Mouse (Mus musculus) kidney, embryonic 14.5 days (tissue): ENCODE data around the gene Arid3a. TPM values are rescaled to one million over a fixed set of nuclear protein-coding genes. Genes with fewer than 3 reads are reported as not detected.
"Not testable (repeated sequence)": the region's sequence is repeated elsewhere in the genome, so short reads cannot be mapped to it uniquely, and the experiment has no call there.

Experiments used
- ATAC-seq: fragments of 200-750 bp; cut with Nextera tagmentation; 2 replicates; pipeline ENCODE4 v1.8.0; 2017; ENCODE audit warnings: moderate number of reproducible peaks, mild to moderate bottlenecking, moderate TSS enrichment, moderate library complexity; ENCODE audit not compliant: low FRiP score, low TSS enrichment
- H3K27ac ChIP-seq: fragments of 300-500 bp; sonication (generic); 2 replicates; pipeline ENCODE4 v1.5.1; 2014; ENCODE audit warnings: low read depth, mild to moderate bottlenecking, low read length, moderate library complexity, mixed read lengths
- H3K27me3 ChIP-seq: fragments of 300-500 bp; sonication (generic); 2 replicates; pipeline ENCODE4 v1.6.1; 2014; ENCODE audit warnings: mild to moderate bottlenecking, low read length; ENCODE audit not compliant: control insufficient read depth, insufficient read depth
- H3K36me3 ChIP-seq: fragments of 300-500 bp; sonication (generic); 2 replicates; pipeline ENCODE4 v1.6.1; 2014; ENCODE audit warnings: low read length, mixed read lengths; ENCODE audit not compliant: control insufficient read depth, insufficient read depth
- H3K4me1 ChIP-seq: fragments of 300-500 bp; sonication (generic); 2 replicates; pipeline ENCODE4 v1.6.1; 2014; ENCODE audit warnings: low read length, mixed read lengths; ENCODE audit not compliant: control insufficient read depth, insufficient read depth
- H3K4me2 ChIP-seq: fragments of 300-500 bp; sonication (generic); replicated peaks from 2 replicates; pipeline ENCODE4 v1.6.1; 2014; ENCODE audit warnings: low read depth, mild to moderate bottlenecking, low read length
- H3K4me3 ChIP-seq: fragments of 300-500 bp; sonication (generic); 2 replicates; pipeline ENCODE4 v1.5.1; 2014; ENCODE audit warnings: mild to moderate bottlenecking, low read length
- H3K9ac ChIP-seq: fragments of 300-500 bp; sonication (generic); 2 replicates; pipeline ENCODE4 v1.6.1; 2014; ENCODE audit warnings: low read depth, mild to moderate bottlenecking, low read length, moderate library complexity
- H3K9me3 ChIP-seq: fragments of 300-500 bp; sonication (generic); 2 replicates; pipeline ENCODE4 v1.6.1; 2016; ENCODE audit warnings: low read length; ENCODE audit not compliant: control insufficient read depth
- WGBS: fragments of 180-500 bp; shearing (Covaris S2); extraction: QIAGEN DNeasy Blood & Tissue Kit; methylation state at CpG from one replicate; pipeline ENCODE4 v1.1.7; 2014; 5-methylcytosine and 5-hydroxymethylcytosine counted together
- polyA plus RNA-seq: library from polyadenylated mRNA; unstranded; fragments of >200 nt; fragmentation: Nextera tagmentation; extraction: Ambion mirVana; gene quantifications from 2 replicates; pipeline ENCODE4 v1.2.1, GENCODE M21; 2014

The Arid3a gene
- polyA plus RNA-seq, 1 experiment from 2014 or later, result 12.3 TPM

- 11% methylated on average over 7 of the region's 7 CpGs for WGBS
These were observed 20.0 kb downstream of the Arid3a start for GRCm38 (mm10) chr10:79946752-79947322.

GRCm38 (mm10) chr10:79947502-79947901 is 20.7 kb downstream of the Arid3a start:
- Histone ChIP-seq H3K4me1 (peaks cover 44% of the 10 kb centered on the region), H3K4me2 (no peak overlapping the region), H3K4me3 (no peak overlapping the region), H3K27ac (no peak overlapping the region), H3K36me3 (peaks cover 36% of the 10 kb centered on the region), H3K9me3 (no peaks in the 10 kb centered on the region), H3K27me3 (no peaks in the 10 kb centered on the region), H3K9ac (no peak overlapping the region)
- 72% methylated on average over 6 of the region's 6 CpGs for WGBS
- no peak for ATAC-seq

More at GRCm38 (mm10) chr10:79946752-79947322, 20.0 kb downstream of the Arid3a start:
- Histone ChIP-seq H3K27ac (peak overlapping the region; percentile 78; the same call in 1 of the 2 replicates), H3K9me3 (no peaks in the 10 kb centered on the region), H3K9ac (peak overlapping the region; percentile 37; the same call in 1 of the 2 replicates), H3K4me3 (no peak overlapping the region), H3K36me3 (peaks cover 41% of the 10 kb centered on the region), H3K27me3 (no peaks in the 10 kb centered on the region), H3K4me2 (peak overlapping the region; percentile 27; the same call in 1 of the 2 replicates), H3K4me1 (peaks cover 44% of the 10 kb centered on the region)
- ATAC-seq, result 0 out of 2 replicates have a peak, but pooled peaks have one; percentile 13

- Histone ChIP-seq H3K27ac (no peak overlapping the region), H3K36me3 (peaks cover 47% of the 10 kb centered on the region), H3K9me3 (no peaks in the 10 kb centered on the region), H3K4me1 (peaks cover 29% of the 10 kb centered on the region), H3K4me2 (no peak overlapping the region), H3K9ac (no peak overlapping the region), H3K4me3 (no peak overlapping the region), H3K27me3 (no peaks in the 10 kb centered on the region)
- ATAC-seq, result no peak
- WGBS, result 95% methylated on average over 4 of the region's 4 CpGs
These were observed 23.0 kb downstream of the Arid3a start for GRCm38 (mm10) chr10:79949873-79950272.

GRCm38 (mm10) chr10:79950661-79951060 is 23.8 kb downstream of the Arid3a start:
- Histone ChIP-seq H3K4me2 (no peak overlapping the region), H3K9me3 (no peaks in the 10 kb centered on the region), H3K4me3 (no peak overlapping the region), H3K27me3 (no peaks in the 10 kb centered on the region), H3K36me3 (peaks cover 47% of the 10 kb centered on the region), H3K4me1 (peaks cover 21% of the 10 kb centered on the region), H3K27ac (no peak overlapping the region), H3K9ac (no peak overlapping the region)
- 85% methylated on average over 18 of the region's 18 CpGs for WGBS
- ATAC-seq, result no peak

- Histone ChIP-seq H3K27ac (no peak overlapping the region), H3K4me2 (no peak overlapping the region), H3K9ac (no peak overlapping the region), H3K9me3 (no peaks in the 10 kb centered on the region), H3K4me1 (peaks cover 10% of the 10 kb centered on the region; the same call in 1 of the 2 replicates), H3K4me3 (no peak overlapping the region), H3K36me3 (peaks cover 40% of the 10 kb centered on the region), H3K27me3 (no peaks in the 10 kb centered on the region; the same call in 1 of the 2 replicates)
- 87% methylated on average over 6 of the region's 6 CpGs for WGBS
- ATAC-seq, result no peak
These were observed 27.1 kb downstream of the Arid3a start for GRCm38 (mm10) chr10:79953946-79954345.

GRCm38 (mm10) chr10:79955691-79956090 is 28.8 kb downstream of the Arid3a start:
- Histone ChIP-seq H3K4me1 (peaks cover 11% of the 10 kb centered on the region), H3K9ac (0 out of 2 replicates have a peak overlapping the region, but pooled peaks have one; percentile 25), H3K27me3 (no peaks in the 10 kb centered on the region; the same call in 1 of the 2 replicates), H3K4me2 (no peak overlapping the region), H3K27ac (no peak overlapping the region), H3K36me3 (peaks cover 23% of the 10 kb centered on the region), H3K4me3 (no peak overlapping the region), H3K9me3 (no peaks in the 10 kb centered on the region)
- WGBS, result 74% methylated on average over 9 of the region's 9 CpGs
- ATAC-seq, result no peak

- WGBS, result 30% methylated on average over 4 of the region's 4 CpGs
- H3K27ac ChIP-seq, result no peak overlapping the region
- H3K27me3 ChIP-seq, result no peaks in the 10 kb centered on the region; the same call in 1 of the 2 replicates
- H3K36me3 ChIP-seq, result peaks cover 13% of the 10 kb centered on the region
- H3K4me2 ChIP-seq, result no peak overlapping the region
- H3K4me1 ChIP-seq, result peaks cover 19% of the 10 kb centered on the region
- peak overlapping the region; percentile 25; the same call in 1 of the 2 replicates for H3K9ac ChIP-seq
- H3K4me3 ChIP-seq, result no peak overlapping the region
- ATAC-seq, result no peak
- no peaks in the 10 kb centered on the region for H3K9me3 ChIP-seq
These were observed 29.9 kb downstream of the Arid3a start for GRCm38 (mm10) chr10:79956643-79957154.

- H3K4me2 ChIP-seq, result no peak overlapping the region
- no peaks in the 10 kb centered on the region; the same call in 1 of the 2 replicates for H3K27me3 ChIP-seq
- peaks cover 19% of the 10 kb centered on the region for H3K4me1 ChIP-seq
- 7% methylated on average over 21 of the region's 21 CpGs for WGBS
- no peak overlapping the region for H3K4me3 ChIP-seq
- H3K9ac ChIP-seq, result no peak overlapping the region
- H3K27ac ChIP-seq, result no peak overlapping the region
- H3K9me3 ChIP-seq, result no peaks in the 10 kb centered on the region
- 0 out of 2 replicates have a peak, but pooled peaks have one; percentile 10 for ATAC-seq
- H3K36me3 ChIP-seq, result peaks cover 15% of the 10 kb centered on the region; the same call in 1 of the 2 replicates
These were observed 31.4 kb downstream of the Arid3a start for GRCm38 (mm10) chr10:79958140-79958816.

GRCm38 (mm10) chr10:79959412-79959811 is 32.6 kb downstream of the Arid3a start:
- WGBS, result 36% methylated on average over 10 of the region's 10 CpGs

More at GRCm38 (mm10) chr10:79959412-79959811, 32.6 kb downstream of the Arid3a start:
- not testable (repeated sequence) for H3K9ac ChIP-seq, H3K9me3 ChIP-seq, H3K27me3 ChIP-seq, ATAC-seq, H3K27ac ChIP-seq
- peaks cover 24% of the 10 kb centered on the region for H3K36me3 ChIP-seq
- peak overlapping the region; percentile 90; the same call in 1 of the 2 replicates for H3K4me2 ChIP-seq
- peak overlapping the region; percentile 73 for H3K4me3 ChIP-seq
- peaks cover 19% of the 10 kb centered on the region for H3K4me1 ChIP-seq
